Comparison of ENCODE assay signal across 8 mouse cellular contexts in genomic region chr8:84103601-84104000, GRCm38 (mm10). TPM values are rescaled to one million over a fixed set of nuclear protein-coding genes. Genes with fewer than 3 reads are reported as not detected.
A peak's percentile ranks its signal among the peaks of the same experiment; 100 is the strongest.
DNase-seq lines count a peak whose midpoint lies in the region; ATAC-seq and TF ChIP-seq lines count a peak whose summit lies in the region.

No protein-coding gene starts in this region.

- H3K4me1 ChIP-seq in ES-E14 (ENCODE audit: control insufficient read depth in 2 of 2, insufficient read depth in 2 of 2, low read length in 2 of 2, poor library complexity in 1 of 2): peaks cover 2 to 13% of the 10 kb centered on the region in 2 experiments; a peak in 3 of 4 replicates
- H3K4me1 ChIP-seq in forebrain, postnatal 0 days (ENCODE audit: insufficient read depth): peaks cover 9% of the 10 kb centered on the region; the same call in 1 of the 2 replicates
- H3K4me1 ChIP-seq in limb, embryonic 10.5 days: peaks cover 29% of the 10 kb centered on the region
- peaks cover 27% of the 10 kb centered on the region for H3K4me1 ChIP-seq in neural tube, embryonic 12.5 days

- in situ Hi-C loops in ES-E14 (cut with MboI; ENCODE audit: low sequenced_read_pairs in 2 of 2, unreplicated experiment in 2 of 2): no loop called here

- H3K9ac ChIP-seq in ES-E14 (ENCODE audit: insufficient read depth, low read depth, low read length, poor library complexity, severe bottlenecking): 0 out of 2 replicates have a peak overlapping the region, but pooled peaks have one; percentile 74
- H3K9ac ChIP-seq in forebrain, postnatal 0 days: peak overlapping the region; percentile 62
- H3K9ac ChIP-seq in neural tube, embryonic 12.5 days: peak overlapping the region; percentile 84

- H3K36me3 ChIP-seq in ES-E14 (ENCODE audit: control insufficient read depth, insufficient read depth, low read length, poor library complexity, severe bottlenecking): peaks cover 17% of the 10 kb centered on the region
- peaks cover 18% of the 10 kb centered on the region for H3K36me3 ChIP-seq in forebrain, postnatal 0 days (ENCODE audit: insufficient read depth)
- peaks cover 46% of the 10 kb centered on the region for H3K36me3 ChIP-seq in limb, embryonic 10.5 days
- peaks cover 30% of the 10 kb centered on the region for H3K36me3 ChIP-seq in neural tube, embryonic 12.5 days

- DNase-seq in adrenal gland, postnatal 14 days: peak; percentile 60
- DNase-seq in adrenal gland, postnatal 10 days: no peak
- no peak for DNase-seq in ES-E14 (ENCODE audit: low read depth, low spot score)
- no peak for DNase-seq in forebrain, postnatal 0 days
- no peak for DNase-seq in limb, embryonic 10.5 days (ENCODE audit: low spot score)
- no peak for DNase-seq in spleen, postnatal 4 days (ENCODE audit: low spot score in 2 of 2)
- no peak for DNase-seq in embryo, embryonic 9.5 days (ENCODE audit: extremely low spot score)

- WGBS in forebrain, postnatal 0 days: 50% methylated on average over 3 of the region's 3 CpGs
- 62% methylated on average over 3 of the region's 3 CpGs for WGBS in limb, embryonic 10.5 days
- 64% methylated on average over 3 of the region's 3 CpGs for WGBS in neural tube, embryonic 12.5 days

- H3K27ac ChIP-seq in ES-E14 (ENCODE audit: insufficient read depth, low read depth, low read length, poor library complexity, severe bottlenecking): no peak overlapping the region
- peak overlapping the region; percentile 88 for H3K27ac ChIP-seq in forebrain, postnatal 0 days (ENCODE audit: low read depth, low read length)
- H3K27ac ChIP-seq in limb, embryonic 10.5 days: peak overlapping the region; percentile 99
- peak overlapping the region; percentile 83; the same call in 1 of the 2 replicates for H3K27ac ChIP-seq in neural tube, embryonic 12.5 days

- no peak for TF ChIP-seq CTCF in forebrain, postnatal 0 days (IDR thresholded peaks at IDR 0.05; ENCODE audit: low read depth)

- no peaks in the 10 kb centered on the region for H3K27me3 ChIP-seq in forebrain, postnatal 0 days (ENCODE audit: insufficient read depth, low read length)
- no peaks in the 10 kb centered on the region for H3K27me3 ChIP-seq in limb, embryonic 10.5 days (ENCODE audit: low read depth, poor library complexity, severe bottlenecking)
- H3K27me3 ChIP-seq in neural tube, embryonic 12.5 days (replicated peaks): no peaks in the 10 kb centered on the region

- H3K4me3 ChIP-seq in ES-E14 (ENCODE audit: insufficient read depth in 1 of 2, low read depth in 1 of 2, low read length in 2 of 2, poor library complexity in 1 of 2, severe bottlenecking in 1 of 2): peak overlapping the region; percentile 66 to 96
- peak overlapping the region; percentile 73 for H3K4me3 ChIP-seq in forebrain, postnatal 0 days (ENCODE audit: low read depth, low read length)
- peak overlapping the region; percentile 79 for H3K4me3 ChIP-seq in limb, embryonic 10.5 days
- peak overlapping the region; percentile 70 for H3K4me3 ChIP-seq in neural tube, embryonic 12.5 days

- no peaks in the 10 kb centered on the region for H3K9me3 ChIP-seq in ES-E14 (ENCODE audit: control insufficient read depth, insufficient read depth, low read depth, low read length)
- no peaks in the 10 kb centered on the region for H3K9me3 ChIP-seq in forebrain, postnatal 0 days (ENCODE audit: low read length)
- H3K9me3 ChIP-seq in limb, embryonic 10.5 days (replicated peaks): no peaks in the 10 kb centered on the region
- no peaks in the 10 kb centered on the region for H3K9me3 ChIP-seq in neural tube, embryonic 12.5 days

- peak overlapping the region; percentile 65 for H3K4me2 ChIP-seq in forebrain, postnatal 0 days (ENCODE audit: low read depth)
- H3K4me2 ChIP-seq in neural tube, embryonic 12.5 days (replicated peaks): peak overlapping the region; percentile 88

- ATAC-seq in forebrain, postnatal 0 days: no peak
- no peak for ATAC-seq in neural tube, embryonic 12.5 days (ENCODE audit: low FRiP score, low read depth)

TF ChIP-seq in ES-E14, 5 proteins besides CTCF, POLR2A, EP300 and RAD21:
- TF ChIP-seq ZC3H11A (IDR thresholded peaks at IDR 0.05; ENCODE audit: borderline replicate concordance, low read depth, low read length) (no peak), ZNF384 (IDR thresholded peaks at IDR 0.05; ENCODE audit: low read depth, low read length) (no peak), MAFK (IDR thresholded peaks at IDR 0.05; ENCODE audit: insufficient read depth, low read depth, low read length) (no peak), HCFC1 (IDR thresholded peaks at IDR 0.05; ENCODE audit: borderline replicate concordance, insufficient read depth, low read length) (no peak), CHD2 (IDR thresholded peaks at IDR 0.05; ENCODE audit: low read depth, low read length) (no peak)

RNA-seq across cellular contexts. Expression of gene Dcaf15, which starts 1.0 kb away (rescaled TPM):
- 16.5 and 21.0 TPM in 2 replicates for total RNA-seq in adrenal gland, postnatal 14 days (2021)
- total RNA-seq in adrenal gland, postnatal 10 days (2021): 10 to 100 TPM; 17.7 to 20.6 TPM
- total RNA-seq in ES-E14 (2012; rRNA removed): 53.5 and 62.0 TPM in 2 replicates
- total RNA-seq in forebrain, postnatal 0 days (2014; rRNA removed): 49.5 and 63.2 TPM in 2 replicates
- 16.3 and 17.2 TPM in 2 replicates for polyA plus RNA-seq in forebrain, postnatal 0 days (2015; fragmentation: Nextera tagmentation; extraction: Ambion mirVana)
- polyA plus RNA-seq in limb, embryonic 10.5 days (2016; fragmentation: Nextera tagmentation; extraction: Ambion mirVana): 20.2 and 20.8 TPM in 2 replicates
- polyA plus RNA-seq in neural tube, embryonic 12.5 days (2016; fragmentation: Nextera tagmentation; extraction: Ambion mirVana): 18.0 and 19.6 TPM in 2 replicates

RNA-seq across cellular contexts. Expression of gene Podnl1, which starts 22.2 kb away (rescaled TPM):
- 0.44 and 1.1 TPM in 2 replicates for total RNA-seq in adrenal gland, postnatal 14 days (2021)
- 1 to 10 TPM in 1 of 2 experiments, under 1 TPM in 1; 1.00 to 1.8 TPM for total RNA-seq in adrenal gland, postnatal 10 days (2021)
- 1.5 and 2.0 TPM in 2 replicates for total RNA-seq in ES-E14 (2012; rRNA removed)
- total RNA-seq in forebrain, postnatal 0 days (2014; rRNA removed): 0.08 and 0.24 TPM in 2 replicates
- 0.09 and 0.23 TPM in 2 replicates for polyA plus RNA-seq in forebrain, postnatal 0 days (2015; fragmentation: Nextera tagmentation; extraction: Ambion mirVana)
- 0.29 TPM in 1 of 2 replicates, not detected in the other for polyA plus RNA-seq in limb, embryonic 10.5 days (2016; fragmentation: Nextera tagmentation; extraction: Ambion mirVana)
- polyA plus RNA-seq in neural tube, embryonic 12.5 days (2016; fragmentation: Nextera tagmentation; extraction: Ambion mirVana): 0.28 and 0.37 TPM in 2 replicates

RNA-seq across cellular contexts. Expression of gene Rfx1, which starts 37.0 kb away (rescaled TPM):
- 15.2 and 17.3 TPM in 2 replicates for total RNA-seq in adrenal gland, postnatal 14 days (2021)
- 10 to 100 TPM; 12.4 to 14.7 TPM for total RNA-seq in adrenal gland, postnatal 10 days (2021)
- total RNA-seq in ES-E14 (2012; rRNA removed): 16.2 and 22.3 TPM in 2 replicates
- 22.2 and 31.2 TPM in 2 replicates for total RNA-seq in forebrain, postnatal 0 days (2014; rRNA removed)
- polyA plus RNA-seq in forebrain, postnatal 0 days (2015; fragmentation: Nextera tagmentation; extraction: Ambion mirVana): 4.4 and 6.2 TPM in 2 replicates
- 9.5 and 11.3 TPM in 2 replicates for polyA plus RNA-seq in limb, embryonic 10.5 days (2016; fragmentation: Nextera tagmentation; extraction: Ambion mirVana)
- polyA plus RNA-seq in neural tube, embryonic 12.5 days (2016; fragmentation: Nextera tagmentation; extraction: Ambion mirVana): 9.1 and 9.3 TPM in 2 replicates

RNA-seq across cellular contexts. Expression of gene Gm10643, which starts 38.7 kb away (rescaled TPM):
- 2.9 and 3.0 TPM in 2 replicates for total RNA-seq in adrenal gland, postnatal 14 days (2021)
- 1 to 10 TPM; 2.2 to 3.1 TPM for total RNA-seq in adrenal gland, postnatal 10 days (2021)
- 1.5 and 1.7 TPM in 2 replicates for total RNA-seq in ES-E14 (2012; rRNA removed)
- 3.3 and 4.7 TPM in 2 replicates for total RNA-seq in forebrain, postnatal 0 days (2014; rRNA removed)
- 1.3 and 1.6 TPM in 2 replicates for polyA plus RNA-seq in forebrain, postnatal 0 days (2015; fragmentation: Nextera tagmentation; extraction: Ambion mirVana)
- 0.88 and 1.0 TPM in 2 replicates for polyA plus RNA-seq in limb, embryonic 10.5 days (2016; fragmentation: Nextera tagmentation; extraction: Ambion mirVana)
- 1.6 and 2.2 TPM in 2 replicates for polyA plus RNA-seq in neural tube, embryonic 12.5 days (2016; fragmentation: Nextera tagmentation; extraction: Ambion mirVana)

RNA-seq across cellular contexts. Expression of gene Cc2d1a, which starts 44.1 kb away (rescaled TPM):
- total RNA-seq in adrenal gland, postnatal 14 days (2021): 23.8 and 31.0 TPM in 2 replicates
- 10 to 100 TPM; 18.6 to 27.0 TPM for total RNA-seq in adrenal gland, postnatal 10 days (2021)
- 17.7 and 18.9 TPM in 2 replicates for total RNA-seq in ES-E14 (2012; rRNA removed)
- 64.2 and 70.1 TPM in 2 replicates for total RNA-seq in forebrain, postnatal 0 days (2014; rRNA removed)
- polyA plus RNA-seq in forebrain, postnatal 0 days (2015; fragmentation: Nextera tagmentation; extraction: Ambion mirVana): 36.3 and 48.4 TPM in 2 replicates
- polyA plus RNA-seq in limb, embryonic 10.5 days (2016; fragmentation: Nextera tagmentation; extraction: Ambion mirVana): 22.6 and 24.8 TPM in 2 replicates
- 16.9 and 18.0 TPM in 2 replicates for polyA plus RNA-seq in neural tube, embryonic 12.5 days (2016; fragmentation: Nextera tagmentation; extraction: Ambion mirVana)
